Mouse (Mus musculus): ENCODE results near the gene Twnk.

Twnk gene

GRCm38 (mm10) chr19:45002301-45002700, 3.2 kb upstream of the Twnk start:
- DNase-seq (ENCODE audit: low spot score in 2 of 2): no peak

DNA sequence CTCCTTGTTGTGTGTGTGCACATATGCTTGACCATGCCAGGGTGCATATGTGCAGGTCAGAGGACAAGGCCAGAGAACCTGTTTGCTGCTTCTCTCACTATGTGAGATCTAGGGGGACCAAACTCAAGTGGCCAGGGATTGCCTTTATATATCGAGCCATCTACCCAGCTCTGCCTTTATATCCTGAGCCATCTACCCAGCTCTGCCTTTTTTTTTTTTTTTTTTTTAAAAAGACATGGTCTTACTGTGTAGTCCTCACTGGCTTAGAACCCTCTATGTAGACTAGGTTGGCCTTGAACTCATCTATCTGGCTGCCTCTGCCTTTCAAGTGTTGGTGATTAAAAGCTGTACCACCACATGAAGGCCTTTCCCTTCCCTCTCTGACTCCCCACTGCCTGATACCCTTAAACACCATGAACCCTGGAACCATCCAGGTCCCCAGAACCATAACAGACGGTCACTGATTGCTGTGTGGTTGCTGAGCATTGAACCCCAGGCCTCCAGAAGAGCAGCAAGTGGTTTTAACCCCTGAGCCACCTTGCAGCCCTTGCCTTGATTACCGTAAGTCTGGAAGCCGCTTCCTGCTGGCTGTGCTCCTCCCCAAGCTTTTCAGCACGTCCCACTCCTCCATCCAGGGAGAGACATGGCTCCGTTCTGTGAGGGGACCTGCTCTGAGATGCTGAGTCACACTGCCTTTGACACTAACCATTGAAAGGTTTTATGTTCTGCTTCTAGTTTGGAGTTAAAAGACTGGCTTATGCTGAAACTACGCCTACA, 1.5 kb upstream of the Twnk start:
- DNase-seq (ENCODE audit: low spot score in 2 of 2): no peak

GRCm38 (mm10) chr19:45005957-45006712, 672 bp downstream of the Twnk start, which contains the start of gene Mrpl43:
Mrpl43 (minus strand) TSS chr19:45006442.
- DNase-seq (ENCODE audit: low spot score in 2 of 2): peak; percentile 95 to 97

GRCm38 (mm10) chr19:45007021-45007420, 1.6 kb downstream of the Twnk start:
- no peak for DNase-seq (ENCODE audit: low spot score in 2 of 2)

- no peak for DNase-seq (ENCODE audit: low spot score in 2 of 2)
Measured at GRCm38 (mm10) chr19:45007425-45008191, 2.1 kb downstream of the Twnk start.

DNA sequence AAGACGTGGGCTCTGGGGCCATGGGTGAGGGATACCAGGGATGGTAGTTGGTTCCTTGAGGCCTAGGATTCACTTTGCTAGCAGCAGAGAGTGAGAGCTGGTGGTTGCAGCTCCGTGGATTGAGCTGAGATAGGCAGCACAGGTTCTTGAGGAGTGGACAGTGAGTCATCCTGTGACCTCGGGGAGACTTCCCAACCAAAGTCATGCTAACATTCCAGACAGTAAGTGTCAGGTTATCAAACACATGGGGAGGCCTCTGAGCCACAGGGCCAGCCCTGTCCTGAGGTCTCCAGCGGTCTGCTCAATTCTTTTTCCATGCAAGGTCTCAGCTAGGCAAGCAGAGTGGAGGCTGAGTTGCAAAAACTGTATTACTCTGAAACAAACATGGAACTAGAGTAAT, 5.2 kb downstream of the Twnk start:
- DNase-seq (ENCODE audit: low spot score in 2 of 2): no peak

GRCm38 (mm10) chr19:45012219-45012618, 6.8 kb downstream of the Twnk start:
- no peak for DNase-seq (ENCODE audit: low spot score in 2 of 2)

DNA sequence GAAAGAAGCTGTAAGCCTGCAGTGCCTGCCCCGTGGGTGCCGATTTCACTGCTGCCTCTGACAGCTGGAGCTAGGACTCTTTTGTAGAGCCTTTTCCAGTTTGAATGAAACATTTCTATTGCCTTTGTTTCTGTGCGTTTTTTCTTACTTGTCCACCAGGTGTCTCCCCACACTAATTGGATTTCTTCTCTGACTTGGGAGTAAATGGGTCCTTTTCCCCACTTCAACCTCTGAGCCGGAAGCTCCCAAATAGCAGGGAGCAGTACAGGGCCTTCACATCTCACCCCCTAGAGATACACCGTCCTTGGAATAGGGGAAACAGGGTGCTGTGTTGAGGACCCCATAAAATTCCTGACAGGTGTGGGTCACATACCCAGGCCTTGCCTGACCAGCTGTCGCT, 7.2 kb downstream of the Twnk start:
- no peak for DNase-seq (ENCODE audit: low spot score in 2 of 2)

DNA sequence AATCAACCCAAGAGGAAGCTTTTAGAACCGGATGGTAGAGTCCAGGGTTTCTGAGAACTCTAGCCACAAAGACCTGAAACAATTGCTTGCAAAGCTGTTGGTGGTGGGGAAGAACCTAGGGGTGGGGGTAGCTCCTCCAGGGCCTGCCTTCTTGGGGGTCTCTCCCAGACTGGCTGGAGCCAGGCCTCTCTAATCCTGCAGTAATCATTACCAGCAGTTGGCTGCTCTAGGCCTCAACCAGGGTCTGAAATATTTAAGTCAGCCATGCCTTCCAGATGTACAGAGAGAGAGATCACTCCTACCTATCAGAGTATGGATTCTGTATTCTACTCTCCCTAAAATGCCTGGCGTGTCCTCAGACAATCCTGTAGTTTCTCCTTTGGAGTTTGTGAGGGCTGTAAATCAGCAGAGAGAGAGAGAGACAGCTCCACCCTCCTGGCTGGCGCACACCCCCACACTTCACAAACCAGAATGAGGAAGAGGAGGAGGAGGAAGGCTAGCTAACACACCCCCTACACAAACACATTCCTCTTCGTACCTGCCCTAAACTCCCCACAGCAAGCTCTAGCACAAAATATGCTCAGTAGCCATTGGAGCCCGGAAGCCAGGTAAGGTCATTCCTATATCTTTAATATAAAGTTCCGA, 8.2 kb downstream of the Twnk start:
- DNase-seq (ENCODE audit: low spot score in 2 of 2): no peak

DNA sequence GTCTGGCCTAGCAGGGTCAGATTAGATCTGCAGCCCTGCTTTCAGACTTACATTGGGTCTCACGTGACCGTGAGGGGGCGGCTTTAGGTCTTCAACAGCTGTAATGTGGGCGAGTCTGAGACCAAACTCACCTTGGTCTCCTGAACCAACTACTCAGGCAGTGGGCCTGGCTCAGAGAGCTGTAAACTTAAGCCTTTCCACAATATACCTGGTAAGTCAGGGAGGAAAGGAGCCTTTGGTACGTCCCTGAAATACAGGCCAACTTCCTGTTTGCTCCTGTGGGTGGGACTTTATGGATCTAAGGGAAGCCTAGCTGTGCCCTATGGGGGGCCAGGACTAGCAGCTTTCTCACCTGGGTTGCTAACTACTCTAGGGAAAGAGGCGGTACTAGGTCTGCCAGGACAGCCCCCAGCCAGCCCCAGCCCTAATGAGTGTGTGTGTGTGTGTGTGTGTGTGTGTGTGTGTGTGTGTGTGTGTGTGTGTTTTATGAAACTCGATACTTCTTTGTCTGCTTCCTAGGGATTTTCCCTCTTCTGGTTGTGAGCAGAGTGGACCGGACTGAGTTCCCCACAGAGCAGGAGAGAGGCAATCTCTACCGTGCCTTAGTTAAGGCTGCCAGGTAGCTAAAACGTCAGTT, 9.0 kb downstream of the Twnk start, which contains the start of gene Lzts2:
TSS of gene Lzts2 (plus strand) at position 80 of the 637 bp plus-strand sequence.
- DNase-seq (ENCODE audit: low spot score in 2 of 2): peak in 1 of 2 experiments; percentile 44

GRCm38 (mm10) chr19:45014981-45015402, 9.5 kb downstream of the Twnk start:
- DNase-seq (ENCODE audit: low spot score in 2 of 2): peak; percentile 50 to 76

- DNase-seq (ENCODE audit: low spot score in 2 of 2): peak; percentile 45 to 71
Measured at GRCm38 (mm10) chr19:45015518-45016281, 10.2 kb downstream of the Twnk start.

- peak; percentile 44 to 77 for DNase-seq (ENCODE audit: low spot score in 2 of 2)
Measured at GRCm38 (mm10) chr19:45016341-45017215, 11.1 kb downstream of the Twnk start.

GRCm38 (mm10) chr19:45017216-45017771, 11.8 kb downstream of the Twnk start:
- peak; percentile 75 to 80 for DNase-seq (ENCODE audit: low spot score in 2 of 2)

DNA sequence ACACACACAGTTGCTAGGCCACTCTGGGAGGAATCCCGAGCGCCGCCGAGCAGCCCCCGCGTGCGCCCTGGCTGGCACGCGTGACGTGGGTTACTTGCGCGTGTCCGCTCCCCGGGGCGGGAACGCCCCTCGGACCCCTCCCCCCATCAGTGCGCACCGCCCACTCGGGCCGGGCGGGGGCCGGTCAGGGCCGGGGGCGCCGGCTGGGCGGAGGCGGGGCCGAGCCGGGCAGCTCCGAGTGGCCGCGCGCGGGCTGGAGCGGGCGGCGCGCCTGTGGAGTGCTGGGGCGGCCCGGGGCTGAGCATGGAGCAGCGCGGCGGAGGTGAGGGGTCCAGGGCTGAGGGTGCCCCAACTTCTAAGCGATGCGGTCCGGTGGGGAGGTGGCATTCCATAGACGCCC, 12.4 kb downstream of the Twnk start:
- peak; percentile 80 to 86 for DNase-seq (ENCODE audit: low spot score in 2 of 2)

DNA sequence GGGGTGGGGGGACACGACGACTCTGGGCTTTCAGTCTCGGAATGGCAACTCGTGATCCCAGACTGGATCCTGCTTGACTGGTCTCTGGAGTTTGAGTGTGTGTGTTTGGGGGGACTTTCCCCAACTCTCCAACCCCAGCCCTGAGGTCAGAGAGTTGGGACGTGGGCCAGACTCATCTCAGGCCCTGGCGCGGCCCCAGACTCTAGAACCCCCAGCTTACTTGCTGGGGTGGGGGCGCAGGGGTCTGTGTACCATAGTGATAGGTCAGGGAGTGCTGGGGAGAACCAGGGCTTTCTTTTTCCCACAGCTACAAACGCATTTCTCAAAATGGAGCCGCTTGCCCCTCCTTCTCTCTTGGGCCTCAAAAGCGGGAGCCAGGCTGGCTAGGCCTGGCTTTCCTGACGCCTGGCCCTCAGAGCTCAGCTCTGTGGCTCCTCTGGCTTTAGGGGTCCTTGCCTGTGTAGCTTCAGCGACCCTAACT, 12.9 kb downstream of the Twnk start:
- DNase-seq (ENCODE audit: low spot score in 2 of 2): no peak

GRCm38 (mm10) chr19:45020348-45020747, 14.9 kb downstream of the Twnk start:
- DNase-seq (ENCODE audit: low spot score in 2 of 2): peak in 1 of 2 experiments; percentile 60

DNA sequence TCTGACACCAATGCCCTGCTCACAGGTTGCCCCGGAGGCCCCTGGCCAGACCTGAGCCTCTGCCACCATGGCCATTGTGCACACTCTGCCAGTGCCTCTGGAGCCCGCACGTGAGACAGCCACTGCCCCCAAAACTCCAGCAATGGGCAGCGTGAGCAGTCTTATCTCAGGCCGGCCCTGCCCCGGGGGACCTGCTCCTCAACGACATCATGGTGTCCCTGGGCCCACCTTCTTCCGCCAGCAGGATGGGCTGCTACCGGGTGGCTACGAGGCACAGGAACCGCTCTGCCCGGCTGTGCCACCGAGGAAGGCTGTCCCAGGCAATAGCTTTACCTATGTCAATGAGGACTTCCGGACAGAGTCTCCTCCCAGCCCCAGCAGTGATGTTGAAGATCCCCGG, 15.9 kb downstream of the Twnk start:
- no peak for DNase-seq (ENCODE audit: low spot score in 2 of 2)

- no peak for DNase-seq (ENCODE audit: low spot score in 2 of 2)
Measured at GRCm38 (mm10) chr19:45023993-45024392, 18.5 kb downstream of the Twnk start.
